Mouse (Mus musculus) MN1 (cell line): ENCODE data around the gene Galnt6.

Experiments
- DNase-seq: peaks from one replicate; pipeline ENCODE4 v3.0.0-alpha.2; 2016; ENCODE audit warnings: low spot score

Galnt6 gene

GRCm38 (mm10) chr15:100654271-100654670 lies 74.9 kb downstream of the Galnt6 start:
- DNase-seq: no peak

- DNase-seq: no peak
Observed at GRCm38 (mm10) chr15:100651610-100652009, 77.6 kb downstream of the Galnt6 start.

DNA sequence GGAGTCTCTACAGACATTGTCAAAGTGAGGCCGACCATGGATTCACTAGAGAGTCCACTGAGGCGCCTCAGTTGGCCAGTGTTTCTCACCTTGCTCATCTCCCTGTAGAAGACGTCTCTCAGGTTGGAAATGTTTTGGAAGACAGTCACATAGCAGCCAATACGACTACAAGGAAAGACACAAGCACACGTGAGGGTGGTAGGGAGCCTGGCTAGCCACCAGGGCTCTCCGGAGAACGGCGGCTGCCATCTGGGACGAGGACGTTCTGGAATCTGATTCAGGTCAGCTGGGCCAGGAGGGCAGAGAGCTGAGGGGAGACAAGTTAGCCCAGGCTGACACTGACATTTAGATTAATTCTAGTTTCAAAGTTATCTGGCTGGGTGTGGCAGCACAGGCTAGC lies 79.1 kb downstream of the Galnt6 start:
- no peak for DNase-seq

DNA sequence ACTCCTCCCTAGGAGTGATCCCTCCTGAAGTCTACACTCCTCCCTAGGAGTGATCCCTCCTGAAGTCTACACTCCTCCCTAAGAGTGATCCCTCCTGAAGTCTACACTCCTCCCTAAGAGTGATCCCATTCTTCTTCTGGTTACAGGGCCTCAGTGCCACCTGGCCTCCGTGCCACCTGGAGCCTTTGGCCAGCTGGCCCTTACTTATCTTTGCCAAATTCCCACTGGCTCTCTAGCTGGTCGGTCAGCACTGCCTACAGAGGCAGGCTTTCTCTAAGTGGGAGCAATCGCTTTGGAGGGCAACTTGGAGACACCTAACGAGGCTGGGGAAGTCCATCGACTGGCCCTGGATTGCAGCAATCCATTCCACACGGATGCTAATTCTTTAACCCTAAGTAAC lies 83.0 kb downstream of the Galnt6 start:
- no peak for DNase-seq

GRCm38 (mm10) chr15:100642451-100642850 lies 86.7 kb downstream of the Galnt6 start:
- no peak for DNase-seq
